Mouse (Mus musculus) intestine, postnatal 0 days (tissue): Measurements from ENCODE around the gene Mettl11b. TPM values are rescaled to one million over a fixed set of nuclear protein-coding genes. Genes with fewer than 3 reads are reported as not detected.

Experiments
- ATAC-seq: fragments of 200-750 bp; cut with Nextera tagmentation; 2 replicates; pipeline ENCODE4 v1.8.0; 2017; ENCODE audit warnings: mild to moderate bottlenecking, moderate TSS enrichment, moderate library complexity
- H3K27ac ChIP-seq: fragments of 300-500 bp; sonication (generic); 2 replicates; pipeline ENCODE4 v1.5.1; 2014; ENCODE audit warnings: mild to moderate bottlenecking, low read depth, low read length, moderate library complexity
- H3K27me3 ChIP-seq: fragments of 300-500 bp; sonication (generic); replicated peaks from 2 replicates; pipeline ENCODE4 v1.6.1; 2014; ENCODE audit warnings: low read length, mixed read lengths; ENCODE audit not compliant: control insufficient read depth, insufficient read depth
- H3K36me3 ChIP-seq: fragments of 300-500 bp; sonication (generic); 2 replicates; pipeline ENCODE4 v1.6.1; 2014; ENCODE audit warnings: mild to moderate bottlenecking, moderate library complexity; ENCODE audit not compliant: control insufficient read depth, insufficient read depth
- H3K4me1 ChIP-seq: fragments of 300-500 bp; sonication (generic); replicated peaks from 2 replicates; pipeline ENCODE4 v1.6.1; 2014; ENCODE audit warnings: antibody characterized with exemption, low read length, mixed read lengths; ENCODE audit not compliant: control insufficient read depth, insufficient read depth
- H3K4me2 ChIP-seq: fragments of 300-500 bp; sonication (generic); replicated peaks from 2 replicates; pipeline ENCODE4 v1.6.1; 2014; ENCODE audit warnings: low read depth, mild to moderate bottlenecking, moderate library complexity
- H3K4me3 ChIP-seq: fragments of 300-500 bp; sonication (generic); 2 replicates; pipeline ENCODE4 v1.5.1; 2014; ENCODE audit warnings: low read depth, low read length
- H3K9ac ChIP-seq: fragments of 300-500 bp; sonication (generic); 2 replicates; pipeline ENCODE4 v1.6.1; 2014; ENCODE audit warnings: mild to moderate bottlenecking, low read depth, low read length
- H3K9me3 ChIP-seq: fragments of 300-500 bp; sonication (generic); 2 replicates; pipeline ENCODE4 v1.6.1; 2016; ENCODE audit warnings: mixed run types; ENCODE audit not compliant: control insufficient read depth
- CTCF ChIP-seq: sonication (generic); IDR thresholded peaks from 2 replicates; pipeline ENCODE4 v1.5.1; 2016; ENCODE audit warnings: low read depth, mild to moderate bottlenecking, control low read depth, antibody characterized with exemption, moderate library complexity
- WGBS: fragments of 180-500 bp; shearing (Covaris S2); extraction: QIAGEN DNeasy Blood & Tissue Kit; methylation state at CpG from one replicate; pipeline ENCODE4 v1.1.7; 2014; 5-methylcytosine and 5-hydroxymethylcytosine counted together
- polyA plus RNA-seq: library from polyadenylated mRNA; unstranded; fragments of >200 nt; fragmentation: Nextera tagmentation; extraction: Ambion mirVana; gene quantifications from 2 replicates; pipeline ENCODE4 v1.2.1, GENCODE M21; 2015

The Mettl11b gene
- polyA plus RNA-seq, 1 experiment from 2014 or later, result not detected

DNA sequence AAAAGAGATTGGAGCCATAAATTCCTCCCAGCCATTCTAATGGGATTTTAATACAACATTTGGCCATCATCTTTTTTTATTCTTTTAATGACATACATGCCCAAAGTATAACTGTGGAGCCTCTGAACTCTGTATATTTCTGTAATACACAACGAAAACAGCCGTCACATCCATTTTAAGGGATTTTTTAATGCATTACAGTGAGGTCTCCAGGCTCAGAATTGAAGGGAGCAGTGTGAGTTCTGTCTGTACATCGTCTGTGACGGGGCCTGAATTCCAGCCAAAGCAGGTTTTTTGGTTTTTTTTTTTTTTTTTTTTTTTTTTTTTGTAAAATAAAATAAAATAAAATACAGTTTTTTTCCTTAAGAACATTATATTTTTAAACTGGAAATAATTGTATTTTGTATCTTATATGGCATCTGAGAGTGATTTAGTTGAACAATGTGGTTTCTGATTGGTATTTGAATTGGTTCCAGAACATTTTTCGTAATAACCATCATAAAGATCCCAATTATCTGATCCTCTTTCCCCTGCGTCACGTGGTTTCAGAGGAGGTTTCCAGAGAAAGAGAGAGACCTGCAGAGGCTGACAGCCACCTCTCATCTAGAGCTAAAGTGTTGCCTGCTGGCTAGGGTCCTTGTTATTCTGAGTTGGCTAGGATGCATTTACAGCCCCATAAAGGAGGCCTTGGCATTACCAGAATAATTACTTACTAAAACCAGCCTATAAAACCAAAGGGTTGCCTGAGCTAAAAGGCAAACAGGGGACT, 67.1 kb downstream of the Mettl11b start:
- H3K27me3 ChIP-seq, result no peaks in the 10 kb centered on the region
- no peak overlapping the region for H3K27ac ChIP-seq
- no peak overlapping the region for H3K4me3 ChIP-seq
- no peak overlapping the region for H3K9ac ChIP-seq
- H3K4me1 ChIP-seq, result no peaks in the 10 kb centered on the region
- ATAC-seq, result no peak
- no peaks in the 10 kb centered on the region for H3K36me3 ChIP-seq
- H3K9me3 ChIP-seq, result no peaks in the 10 kb centered on the region
- no peak for TF ChIP-seq CTCF
- H3K4me2 ChIP-seq, result no peak overlapping the region
- WGBS, result 44% methylated on average over 7 of the region's 7 CpGs

DNA sequence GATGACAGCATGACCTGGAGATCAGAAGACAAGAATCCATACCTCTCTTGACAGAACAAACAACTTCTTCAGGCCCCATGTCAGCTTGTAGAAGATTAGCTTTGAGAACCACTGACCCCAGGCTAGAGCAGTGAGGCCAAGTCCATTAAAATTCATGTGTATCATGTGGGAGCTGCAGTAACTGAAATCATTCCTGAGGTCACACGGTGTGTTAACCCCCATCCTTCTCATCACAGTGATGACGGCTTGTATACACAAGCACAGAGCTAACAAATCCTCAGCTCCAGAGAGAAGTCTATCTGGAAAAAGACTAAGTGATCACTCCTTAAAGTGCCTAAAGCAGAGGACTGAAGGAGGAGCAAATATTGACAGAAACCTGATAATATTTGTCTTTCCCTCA, 68.0 kb downstream of the Mettl11b start:
- no peak for TF ChIP-seq CTCF
- 15% methylated on average over 2 of the region's 2 CpGs for WGBS
- ATAC-seq, result no peak
- H3K9me3 ChIP-seq, result no peaks in the 10 kb centered on the region
- H3K9ac ChIP-seq, result no peak overlapping the region
- H3K4me3 ChIP-seq, result no peak overlapping the region
- no peaks in the 10 kb centered on the region for H3K27me3 ChIP-seq
- H3K27ac ChIP-seq, result no peak overlapping the region
- no peaks in the 10 kb centered on the region for H3K36me3 ChIP-seq
- no peaks in the 10 kb centered on the region for H3K4me1 ChIP-seq
- H3K4me2 ChIP-seq, result no peak overlapping the region

DNA sequence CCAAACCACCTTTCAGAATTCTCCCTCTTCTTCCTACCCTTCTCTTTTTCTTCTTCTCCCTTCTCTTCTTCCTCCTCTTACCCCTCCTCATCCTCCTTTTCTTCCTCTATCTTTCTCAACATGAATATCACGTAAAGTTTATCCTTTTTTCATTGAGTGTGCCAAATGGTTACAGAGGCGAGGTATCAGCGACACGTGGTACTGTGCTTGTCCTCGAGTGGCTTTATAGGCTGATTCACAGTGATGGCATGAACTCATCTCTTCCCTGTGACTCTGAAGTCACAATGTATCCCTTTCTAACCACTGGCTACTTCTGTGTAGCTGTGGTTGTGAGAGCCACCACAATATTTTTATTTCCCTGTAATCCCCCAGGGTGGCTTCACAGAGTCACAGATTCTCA, 68.6 kb downstream of the Mettl11b start:
- Histone ChIP-seq H3K4me2 (no peak overlapping the region), H3K36me3 (no peaks in the 10 kb centered on the region), H3K9me3 (no peaks in the 10 kb centered on the region), H3K4me3 (no peak overlapping the region), H3K27ac (no peak overlapping the region), H3K4me1 (no peaks in the 10 kb centered on the region), H3K9ac (no peak overlapping the region), H3K27me3 (no peaks in the 10 kb centered on the region)
- 91% methylated on average over 5 of the region's 5 CpGs for WGBS
- no peak for ATAC-seq
- TF ChIP-seq CTCF, result no peak

Other genes starting within 250 kb of the Mettl11b start
- 7.5 and 7.6 TPM in 2 replicates for gene Kifap3, start 54.4 kb upstream of the Mettl11b start, polyA plus RNA-seq
- 14.9 and 16.2 TPM in 2 replicates for gene Scyl3, start 203.9 kb upstream of the Mettl11b start, polyA plus RNA-seq